Mouse (Mus musculus): ENCODE results near the gene Miga2. TPM values are rescaled to one million over a fixed set of nuclear protein-coding genes. Genes with fewer than 3 reads are reported as not detected.
"Not testable (repeated sequence)": the region's sequence is repeated elsewhere in the genome, so short reads cannot be mapped to it uniquely, and the experiment has no call there.

Miga2 gene
- polyA plus RNA-seq, 1 experiment from 2014 or later = 12.6 TPM

- no peak for TF ChIP-seq CTCF (IDR thresholded peaks at IDR 0.05; ENCODE audit: low read depth)
- Histone ChIP-seq H3K9ac (ENCODE audit: low read depth, low read length) (peak overlapping the region; percentile 91), H3K9me3 (ENCODE audit: control insufficient read depth) (no peaks in the 10 kb centered on the region), H3K27me3 (replicated peaks; ENCODE audit: control insufficient read depth, insufficient read depth, low read length) (no peaks in the 10 kb centered on the region), H3K4me1 (replicated peaks; ENCODE audit: control insufficient read depth, insufficient read depth, low read length) (0 out of 2 replicates have a peak, but pooled peaks cover 4% of the 10 kb centered on the region), H3K36me3 (ENCODE audit: control insufficient read depth, insufficient read depth) (peaks cover 12% of the 10 kb centered on the region), H3K27ac (ENCODE audit: low read depth, low read length) (peak overlapping the region; percentile 92), H3K4me2 (replicated peaks; ENCODE audit: low read depth) (peak overlapping the region; percentile 86), H3K4me3 (ENCODE audit: low read depth, low read length) (peak overlapping the region; percentile 86)
- WGBS = under 1% methylated on average over 7 of the region's 7 CpGs
- no peak for ATAC-seq
Observed at GRCm38 (mm10) chr2:30416649-30416965, 52.6 kb downstream of the Miga2 start.

- not testable (repeated sequence) for H3K9ac ChIP-seq (ENCODE audit: low read depth, low read length); ATAC-seq; H3K9me3 ChIP-seq (ENCODE audit: control insufficient read depth); H3K4me1 ChIP-seq (replicated peaks; ENCODE audit: control insufficient read depth, insufficient read depth, low read length); H3K4me3 ChIP-seq (ENCODE audit: low read depth, low read length); H3K27ac ChIP-seq (ENCODE audit: low read depth, low read length); H3K27me3 ChIP-seq (replicated peaks; ENCODE audit: control insufficient read depth, insufficient read depth, low read length); H3K36me3 ChIP-seq (ENCODE audit: control insufficient read depth, insufficient read depth)
- WGBS = 67% methylated on average over 6 of the region's 6 CpGs
- peak overlapping the region; percentile 86 for H3K4me2 ChIP-seq (replicated peaks; ENCODE audit: low read depth)
Observed at GRCm38 (mm10) chr2:30417154-30417553, 53.1 kb downstream of the Miga2 start.

- Histone ChIP-seq H3K27me3 (replicated peaks; ENCODE audit: control insufficient read depth, insufficient read depth, low read length) (no peaks in the 10 kb centered on the region), H3K9me3 (ENCODE audit: control insufficient read depth) (no peaks in the 10 kb centered on the region), H3K4me1 (replicated peaks; ENCODE audit: control insufficient read depth, insufficient read depth, low read length) (0 out of 2 replicates have a peak, but pooled peaks cover 4% of the 10 kb centered on the region), H3K27ac (ENCODE audit: low read depth, low read length) (no peak overlapping the region), H3K36me3 (ENCODE audit: control insufficient read depth, insufficient read depth) (peaks cover 4% of the 10 kb centered on the region; the same call in 1 of the 2 replicates), H3K4me2 (replicated peaks; ENCODE audit: low read depth) (no peak overlapping the region), H3K4me3 (ENCODE audit: low read depth, low read length) (no peak overlapping the region), H3K9ac (ENCODE audit: low read depth, low read length) (no peak overlapping the region)
- 63% methylated on average over 5 of the region's 5 CpGs for WGBS
- ATAC-seq = no peak
- no peak for TF ChIP-seq CTCF (IDR thresholded peaks at IDR 0.05; ENCODE audit: low read depth)
Observed at GRCm38 (mm10) chr2:30417595-30418165, 53.6 kb downstream of the Miga2 start.

- no peak overlapping the region for H3K4me2 ChIP-seq (replicated peaks; ENCODE audit: low read depth)
- peaks cover 4% of the 10 kb centered on the region; the same call in 1 of the 2 replicates for H3K36me3 ChIP-seq (ENCODE audit: control insufficient read depth, insufficient read depth)
- no peaks in the 10 kb centered on the region for H3K9me3 ChIP-seq (ENCODE audit: control insufficient read depth)
- H3K27ac ChIP-seq (ENCODE audit: low read depth, low read length) = no peak overlapping the region
- TF ChIP-seq CTCF (IDR thresholded peaks at IDR 0.05; ENCODE audit: low read depth) = no peak
- ATAC-seq = no peak
- H3K9ac ChIP-seq (ENCODE audit: low read depth, low read length) = no peak overlapping the region; the same call in 1 of the 2 replicates
- H3K4me3 ChIP-seq (ENCODE audit: low read depth, low read length) = no peak overlapping the region
- H3K27me3 ChIP-seq (replicated peaks; ENCODE audit: control insufficient read depth, insufficient read depth, low read length) = no peaks in the 10 kb centered on the region
- H3K4me1 ChIP-seq (replicated peaks; ENCODE audit: control insufficient read depth, insufficient read depth, low read length) = 0 out of 2 replicates have a peak, but pooled peaks cover 4% of the 10 kb centered on the region
- 73% methylated on average over 6 of the region's 6 CpGs for WGBS
Observed at GRCm38 (mm10) chr2:30418259-30418658, 54.2 kb downstream of the Miga2 start.

- no peak for ATAC-seq
- H3K9ac ChIP-seq (ENCODE audit: low read depth, low read length) = no peak overlapping the region
- H3K27me3 ChIP-seq (replicated peaks; ENCODE audit: control insufficient read depth, insufficient read depth, low read length) = no peaks in the 10 kb centered on the region
- H3K4me1 ChIP-seq (replicated peaks; ENCODE audit: control insufficient read depth, insufficient read depth, low read length) = 0 out of 2 replicates have a peak, but pooled peaks cover 4% of the 10 kb centered on the region
- no peaks in the 10 kb centered on the region for H3K9me3 ChIP-seq (ENCODE audit: control insufficient read depth)
- no peak overlapping the region for H3K4me3 ChIP-seq (ENCODE audit: low read depth, low read length)
- 42% methylated on average over 10 of the region's 10 CpGs for WGBS
- H3K36me3 ChIP-seq (ENCODE audit: control insufficient read depth, insufficient read depth) = no peaks in the 10 kb centered on the region; the same call in 1 of the 2 replicates
- no peak for TF ChIP-seq CTCF (IDR thresholded peaks at IDR 0.05; ENCODE audit: low read depth)
- H3K4me2 ChIP-seq (replicated peaks; ENCODE audit: low read depth) = peak overlapping the region; percentile 21; the same call in 1 of the 2 replicates
- H3K27ac ChIP-seq (ENCODE audit: low read depth, low read length) = no peak overlapping the region
Observed at GRCm38 (mm10) chr2:30419112-30419511, 55.1 kb downstream of the Miga2 start.

- Histone ChIP-seq H3K27me3 (replicated peaks; ENCODE audit: control insufficient read depth, insufficient read depth, low read length) (no peaks in the 10 kb centered on the region), H3K9me3 (ENCODE audit: control insufficient read depth) (no peaks in the 10 kb centered on the region), H3K36me3 (ENCODE audit: control insufficient read depth, insufficient read depth) (peaks cover 4% of the 10 kb centered on the region; the same call in 1 of the 2 replicates), H3K9ac (ENCODE audit: low read depth, low read length) (no peak overlapping the region), H3K4me3 (ENCODE audit: low read depth, low read length) (no peak overlapping the region), H3K27ac (ENCODE audit: low read depth, low read length) (no peak overlapping the region), H3K4me1 (replicated peaks; ENCODE audit: control insufficient read depth, insufficient read depth, low read length) (no peaks in the 10 kb centered on the region), H3K4me2 (replicated peaks; ENCODE audit: low read depth) (no peak overlapping the region)
- no peak for ATAC-seq
- WGBS = 73% methylated on average over 4 of the region's 4 CpGs
- no peak for TF ChIP-seq CTCF (IDR thresholded peaks at IDR 0.05; ENCODE audit: low read depth)
Observed at GRCm38 (mm10) chr2:30421432-30421831, 57.4 kb downstream of the Miga2 start.

All from intestine, postnatal 0 days (tissue).